Mouse (Mus musculus) intestine, postnatal 0 days (tissue): Measurements from ENCODE around the gene Ufsp1. TPM values are rescaled to one million over a fixed set of nuclear protein-coding genes. Genes with fewer than 3 reads are reported as not detected.
A peak's percentile ranks its signal among the peaks of the same experiment; 100 is the strongest.

Source experiments
- ATAC-seq: fragments of 200-750 bp; cut with Nextera tagmentation; 2 replicates; pipeline ENCODE4 v1.8.0; 2017; ENCODE audit warnings: mild to moderate bottlenecking, moderate TSS enrichment, moderate library complexity
- H3K27ac ChIP-seq: fragments of 300-500 bp; sonication (generic); 2 replicates; pipeline ENCODE4 v1.5.1; 2014; ENCODE audit warnings: mild to moderate bottlenecking, low read depth, low read length, moderate library complexity
- H3K27me3 ChIP-seq: fragments of 300-500 bp; sonication (generic); replicated peaks from 2 replicates; pipeline ENCODE4 v1.6.1; 2014; ENCODE audit warnings: low read length, mixed read lengths; ENCODE audit not compliant: control insufficient read depth, insufficient read depth
- H3K36me3 ChIP-seq: fragments of 300-500 bp; sonication (generic); 2 replicates; pipeline ENCODE4 v1.6.1; 2014; ENCODE audit warnings: mild to moderate bottlenecking, moderate library complexity; ENCODE audit not compliant: control insufficient read depth, insufficient read depth
- H3K4me1 ChIP-seq: fragments of 300-500 bp; sonication (generic); replicated peaks from 2 replicates; pipeline ENCODE4 v1.6.1; 2014; ENCODE audit warnings: antibody characterized with exemption, low read length, mixed read lengths; ENCODE audit not compliant: control insufficient read depth, insufficient read depth
- H3K4me2 ChIP-seq: fragments of 300-500 bp; sonication (generic); replicated peaks from 2 replicates; pipeline ENCODE4 v1.6.1; 2014; ENCODE audit warnings: low read depth, mild to moderate bottlenecking, moderate library complexity
- H3K4me3 ChIP-seq: fragments of 300-500 bp; sonication (generic); 2 replicates; pipeline ENCODE4 v1.5.1; 2014; ENCODE audit warnings: low read depth, low read length
- H3K9ac ChIP-seq: fragments of 300-500 bp; sonication (generic); 2 replicates; pipeline ENCODE4 v1.6.1; 2014; ENCODE audit warnings: mild to moderate bottlenecking, low read depth, low read length
- H3K9me3 ChIP-seq: fragments of 300-500 bp; sonication (generic); 2 replicates; pipeline ENCODE4 v1.6.1; 2016; ENCODE audit warnings: mixed run types; ENCODE audit not compliant: control insufficient read depth
- CTCF ChIP-seq: sonication (generic); IDR thresholded peaks from 2 replicates; pipeline ENCODE4 v1.5.1; 2016; ENCODE audit warnings: low read depth, mild to moderate bottlenecking, control low read depth, antibody characterized with exemption, moderate library complexity
- WGBS: fragments of 180-500 bp; shearing (Covaris S2); extraction: QIAGEN DNeasy Blood & Tissue Kit; methylation state at CpG from one replicate; pipeline ENCODE4 v1.1.7; 2014; 5-methylcytosine and 5-hydroxymethylcytosine counted together
- polyA plus RNA-seq: library from polyadenylated mRNA; unstranded; fragments of >200 nt; fragmentation: Nextera tagmentation; extraction: Ambion mirVana; gene quantifications from 2 replicates; pipeline ENCODE4 v1.2.1, GENCODE M21; 2015

Gene Ufsp1
- polyA plus RNA-seq, 1 experiment from 2014 or later, result 10.4 TPM

- WGBS, result 19% methylated on average over 30 of the region's 30 CpGs
- H3K27ac ChIP-seq, result peak within 1 kb of the TSS; percentile 89
- H3K9me3 ChIP-seq, result no peaks in the 10 kb centered on the region
- peak within 1 kb of the TSS; percentile 75 for H3K9ac ChIP-seq
- peak within 1 kb of the TSS; percentile 61 for H3K4me3 ChIP-seq
- no peaks in the 10 kb centered on the region for H3K27me3 ChIP-seq
- peak; percentile 53 for TF ChIP-seq CTCF
- peak within 1 kb of the TSS; percentile 86 for H3K4me2 ChIP-seq
- peaks cover 28% of the 10 kb centered on the region for H3K4me1 ChIP-seq
- peaks cover 14% of the 10 kb centered on the region for H3K36me3 ChIP-seq
- ATAC-seq, result peak; percentile 65
These were observed 20.0 kb downstream of the Ufsp1 start, which contains the start of gene Trip6 for GRCm38 (mm10) chr5:137314193-137315083. Gene Trip6 (minus strand): TSS chr5:137314404.

- Histone ChIP-seq H3K27me3 (no peaks in the 10 kb centered on the region), H3K4me1 (peaks cover 28% of the 10 kb centered on the region), H3K9me3 (no peaks in the 10 kb centered on the region), H3K36me3 (peaks cover 6% of the 10 kb centered on the region), H3K27ac (peak overlapping the region; percentile 89; the same call in 1 of the 2 replicates), H3K4me3 (no peak overlapping the region), H3K4me2 (peak overlapping the region; percentile 86), H3K9ac (no peak overlapping the region)
- ATAC-seq, result 0 out of 2 replicates have a peak, but pooled peaks have one; percentile 6
- 45% methylated on average over 30 of the region's 30 CpGs for WGBS
- TF ChIP-seq CTCF, result peak; percentile 79
These were observed 20.9 kb downstream of the Ufsp1 start for GRCm38 (mm10) chr5:137315084-137315903.

- peaks cover 29% of the 10 kb centered on the region for H3K4me1 ChIP-seq
- no peak for ATAC-seq
- 56% methylated on average over 8 of the region's 8 CpGs for WGBS
- H3K27me3 ChIP-seq, result no peaks in the 10 kb centered on the region
- H3K36me3 ChIP-seq, result no peaks in the 10 kb centered on the region
- H3K27ac ChIP-seq, result no peak overlapping the region
- no peak for TF ChIP-seq CTCF
- H3K9ac ChIP-seq, result no peak overlapping the region
- H3K9me3 ChIP-seq, result no peaks in the 10 kb centered on the region
- no peak overlapping the region for H3K4me2 ChIP-seq
- H3K4me3 ChIP-seq, result no peak overlapping the region
These were observed 22.9 kb downstream of the Ufsp1 start for GRCm38 (mm10) chr5:137317361-137317760.

GRCm38 (mm10) chr5:137318570-137318969 is 24.1 kb downstream of the Ufsp1 start:
- H3K9ac ChIP-seq, result no peak overlapping the region
- ATAC-seq, result peak; percentile 64
- peaks cover 24% of the 10 kb centered on the region for H3K4me1 ChIP-seq
- no peaks in the 10 kb centered on the region for H3K9me3 ChIP-seq
- TF ChIP-seq CTCF, result no peak; the same call in 1 of the 2 replicates
- H3K36me3 ChIP-seq, result 0 out of 2 replicates have a peak, but pooled peaks cover 8% of the 10 kb centered on the region
- H3K27me3 ChIP-seq, result no peaks in the 10 kb centered on the region
- WGBS, result 58% methylated on average over 1 of the region's 1 CpGs
- no peak overlapping the region for H3K4me3 ChIP-seq
- no peak overlapping the region for H3K27ac ChIP-seq
- 0 out of 2 replicates have a peak overlapping the region, but pooled peaks have one; percentile 21 for H3K4me2 ChIP-seq

GRCm38 (mm10) chr5:137320996-137321395 is 26.6 kb downstream of the Ufsp1 start:
- TF ChIP-seq CTCF, result no peak
- peaks cover 16% of the 10 kb centered on the region for H3K36me3 ChIP-seq
- no peaks in the 10 kb centered on the region for H3K9me3 ChIP-seq
- H3K27ac ChIP-seq, result no peak overlapping the region
- no peaks in the 10 kb centered on the region for H3K27me3 ChIP-seq
- no peak overlapping the region for H3K4me2 ChIP-seq
- H3K4me3 ChIP-seq, result no peak overlapping the region
- H3K4me1 ChIP-seq, result peaks cover 7% of the 10 kb centered on the region; the same call in 1 of the 2 replicates
- WGBS, result 84% methylated on average over 3 of the region's 3 CpGs
- ATAC-seq, result no peak
- no peak overlapping the region for H3K9ac ChIP-seq

GRCm38 (mm10) chr5:137330910-137331309 is 36.5 kb downstream of the Ufsp1 start:
- Histone ChIP-seq H3K36me3 (peaks cover 22% of the 10 kb centered on the region), H3K27ac (no peak overlapping the region), H3K9me3 (no peaks in the 10 kb centered on the region), H3K27me3 (no peaks in the 10 kb centered on the region), H3K4me3 (no peak overlapping the region), H3K4me1 (peaks cover 3% of the 10 kb centered on the region; the same call in 1 of the 2 replicates), H3K9ac (no peak overlapping the region), H3K4me2 (no peak overlapping the region)
- 85% methylated on average over 7 of the region's 7 CpGs for WGBS
- no peak for ATAC-seq
- no peak for TF ChIP-seq CTCF
